Mouse (Mus musculus): ENCODE data around the gene Emilin2. TPM values are rescaled to one million over a fixed set of nuclear protein-coding genes. Genes with fewer than 3 reads are reported as not detected.

Gene Emilin2
- polyA plus RNA-seq, 1 experiment from 2014 or later: 1.5 TPM

DNA sequence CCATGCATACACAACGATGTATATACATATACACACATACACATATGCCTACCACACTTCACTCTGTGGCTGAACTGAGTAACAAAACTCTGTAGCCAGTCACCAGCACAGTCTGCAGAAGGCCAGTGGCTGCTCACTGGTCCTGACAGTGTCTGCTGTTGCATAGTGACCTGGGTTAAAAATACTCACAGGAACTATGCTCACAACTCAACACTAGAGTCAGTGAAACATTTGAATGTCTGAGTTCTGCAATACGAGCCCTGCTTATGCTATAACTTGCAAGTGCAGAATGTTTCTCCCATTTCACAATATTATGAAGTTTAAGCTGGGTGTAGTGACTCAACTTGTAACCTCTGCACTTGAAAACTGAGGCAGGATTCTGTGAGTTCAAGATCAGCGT is 90.4 kb downstream of the Emilin2 start:
- Histone ChIP-seq H3K9me3 (replicated peaks) (no peaks in the 10 kb centered on the region), H3K4me2 (no peak overlapping the region), H3K27ac (no peak overlapping the region), H3K4me1 (no peaks in the 10 kb centered on the region), H3K36me3 (ENCODE audit: poor library complexity, severe bottlenecking) (peaks cover 20% of the 10 kb centered on the region), H3K27me3 (no peaks in the 10 kb centered on the region), H3K9ac (no peak overlapping the region), H3K4me3 (no peak overlapping the region)
- WGBS: 91% methylated on average over 3 of the region's 3 CpGs
- ATAC-seq: no peak

DNA sequence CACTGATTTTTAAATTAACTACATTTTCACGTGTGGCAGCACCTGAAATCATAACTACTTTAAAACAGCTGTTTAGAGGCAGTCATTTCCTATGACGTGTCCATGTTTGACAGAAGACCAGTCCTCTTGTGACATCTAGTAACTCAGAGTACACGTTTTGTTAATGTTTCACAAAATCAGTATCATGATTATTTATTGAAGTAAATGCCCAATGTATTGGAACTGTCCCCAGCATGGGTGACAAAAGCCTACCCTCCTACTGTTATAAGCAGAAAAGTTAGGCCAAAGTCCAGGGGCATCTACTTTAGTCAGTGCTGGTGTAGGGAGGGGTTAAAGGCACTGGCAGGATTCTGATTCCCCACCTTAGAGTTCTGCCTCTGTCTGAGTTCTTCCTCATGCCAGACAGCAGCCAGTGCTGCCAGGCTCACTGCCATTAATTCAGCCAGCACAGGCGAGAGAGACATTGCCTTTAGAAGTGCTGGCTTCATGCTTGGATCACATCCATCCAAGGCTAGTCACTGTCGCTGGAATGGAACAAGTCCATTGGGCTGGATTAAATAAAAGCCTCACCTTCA is 94.6 kb downstream of the Emilin2 start:
- no peak overlapping the region for H3K27ac ChIP-seq
- WGBS: 92% methylated on average over 5 of the region's 5 CpGs
- H3K4me1 ChIP-seq: no peaks in the 10 kb centered on the region
- no peaks in the 10 kb centered on the region for H3K9me3 ChIP-seq (replicated peaks)
- H3K4me2 ChIP-seq: no peak overlapping the region
- no peak overlapping the region for H3K4me3 ChIP-seq
- peaks cover 15% of the 10 kb centered on the region for H3K36me3 ChIP-seq (ENCODE audit: poor library complexity, severe bottlenecking)
- H3K9ac ChIP-seq: no peak overlapping the region
- ATAC-seq: no peak
- no peaks in the 10 kb centered on the region for H3K27me3 ChIP-seq

DNA sequence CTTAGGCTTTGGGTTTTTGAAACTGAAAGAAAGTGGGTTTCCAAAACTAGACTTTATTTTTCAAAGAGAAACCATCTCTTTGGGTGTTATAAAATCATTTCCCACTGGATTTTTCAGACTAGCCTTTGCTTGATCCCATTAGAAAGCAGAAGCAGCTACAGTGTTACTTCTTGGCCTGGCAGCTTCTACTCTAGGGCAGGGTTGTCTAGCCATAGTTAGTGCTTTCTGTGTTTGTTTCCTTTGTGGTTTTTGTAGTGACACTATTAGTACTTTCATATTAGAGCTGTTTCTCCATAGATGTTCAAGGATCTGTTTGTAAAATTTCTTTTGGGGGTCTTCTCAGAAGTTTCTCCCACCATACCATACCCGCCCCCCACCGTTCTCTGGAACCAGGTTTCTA is 95.5 kb downstream of the Emilin2 start:
- Histone ChIP-seq H3K9me3 (replicated peaks) (no peaks in the 10 kb centered on the region), H3K27ac (no peak overlapping the region), H3K4me1 (no peaks in the 10 kb centered on the region), H3K27me3 (no peaks in the 10 kb centered on the region), H3K4me2 (no peak overlapping the region), H3K4me3 (no peak overlapping the region), H3K36me3 (ENCODE audit: poor library complexity, severe bottlenecking) (peaks cover 15% of the 10 kb centered on the region), H3K9ac (no peak overlapping the region)
- no peak for ATAC-seq
- WGBS: 96% methylated on average over 2 of the region's 2 CpGs

DNA sequence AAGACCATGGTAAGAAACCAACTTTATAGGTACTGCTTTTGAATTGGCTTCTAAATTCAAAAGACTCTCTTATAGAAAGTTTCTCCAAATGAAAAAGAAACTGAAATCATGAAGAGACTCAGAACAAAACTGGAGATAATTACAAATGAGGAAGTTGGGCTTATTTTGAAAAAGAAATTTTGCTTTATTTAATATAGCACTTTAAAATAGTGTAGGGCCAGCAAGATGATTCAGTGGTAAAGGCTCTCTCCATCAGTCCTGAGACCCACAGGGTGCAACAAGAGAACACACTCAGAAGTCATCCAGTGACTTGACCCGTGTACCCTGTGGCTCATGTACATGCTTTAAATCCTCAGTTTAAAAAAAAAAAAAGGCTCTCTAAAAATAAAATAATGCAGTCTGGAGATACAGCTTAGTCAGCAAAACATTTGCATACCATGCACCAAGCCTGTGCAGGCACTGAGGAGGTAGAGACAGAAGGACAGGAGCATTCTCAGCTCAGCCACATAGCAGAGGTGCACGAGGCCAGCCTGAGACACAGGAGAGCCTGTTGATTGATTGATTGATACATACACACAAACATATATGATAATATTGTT is 96.4 kb downstream of the Emilin2 start:
- Histone ChIP-seq H3K9me3 (replicated peaks) (no peaks in the 10 kb centered on the region), H3K36me3 (ENCODE audit: poor library complexity, severe bottlenecking) (peaks cover 15% of the 10 kb centered on the region), H3K27ac (no peak overlapping the region), H3K27me3 (no peaks in the 10 kb centered on the region), H3K4me1 (no peaks in the 10 kb centered on the region), H3K4me2 (no peak overlapping the region), H3K4me3 (no peak overlapping the region), H3K9ac (no peak overlapping the region)
- WGBS: 79% methylated on average over 2 of the region's 2 CpGs
- no peak for ATAC-seq

DNA sequence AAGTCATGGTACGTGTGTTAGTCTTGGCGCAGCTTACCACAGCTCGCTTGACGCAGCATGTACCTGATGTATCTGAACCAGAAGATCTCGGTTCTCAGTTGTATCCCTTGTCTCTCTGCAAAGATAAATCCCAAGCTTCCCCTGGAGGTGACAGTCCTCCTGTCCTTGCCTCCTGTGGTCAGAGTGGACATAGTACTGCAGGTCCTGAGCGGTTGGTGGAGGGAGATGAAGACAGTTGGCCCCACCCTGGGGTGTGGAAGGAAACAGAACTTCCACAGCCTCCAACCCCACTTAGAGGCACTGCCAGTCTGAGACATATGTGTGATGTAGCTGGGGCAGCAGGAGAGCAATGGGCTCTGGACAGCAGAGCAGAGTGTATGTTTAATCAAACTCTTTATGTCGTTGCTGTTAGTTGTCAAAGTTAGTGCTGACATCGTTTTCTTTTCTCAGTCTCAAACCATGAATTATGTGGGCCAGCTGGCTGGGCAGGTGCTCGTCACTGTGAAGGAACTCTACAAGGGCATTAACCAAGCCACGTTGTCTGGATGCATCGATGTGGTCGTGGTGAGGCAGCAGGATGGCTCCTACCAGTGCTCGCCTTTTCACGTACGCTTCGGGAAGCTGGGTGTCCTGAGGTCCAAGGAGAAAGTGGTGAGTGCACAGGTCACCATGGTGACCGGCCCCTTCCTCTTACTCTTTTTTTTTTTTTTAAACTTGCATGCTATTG is 97.1 kb downstream of the Emilin2 start:
- Histone ChIP-seq H3K9me3 (replicated peaks) (no peaks in the 10 kb centered on the region), H3K4me3 (no peak overlapping the region), H3K4me2 (no peak overlapping the region), H3K4me1 (no peaks in the 10 kb centered on the region), H3K27ac (no peak overlapping the region), H3K36me3 (ENCODE audit: poor library complexity, severe bottlenecking) (peaks cover 15% of the 10 kb centered on the region), H3K9ac (no peak overlapping the region), H3K27me3 (no peaks in the 10 kb centered on the region)
- no peak for ATAC-seq
- 88% methylated on average over 17 of the region's 17 CpGs for WGBS

DNA sequence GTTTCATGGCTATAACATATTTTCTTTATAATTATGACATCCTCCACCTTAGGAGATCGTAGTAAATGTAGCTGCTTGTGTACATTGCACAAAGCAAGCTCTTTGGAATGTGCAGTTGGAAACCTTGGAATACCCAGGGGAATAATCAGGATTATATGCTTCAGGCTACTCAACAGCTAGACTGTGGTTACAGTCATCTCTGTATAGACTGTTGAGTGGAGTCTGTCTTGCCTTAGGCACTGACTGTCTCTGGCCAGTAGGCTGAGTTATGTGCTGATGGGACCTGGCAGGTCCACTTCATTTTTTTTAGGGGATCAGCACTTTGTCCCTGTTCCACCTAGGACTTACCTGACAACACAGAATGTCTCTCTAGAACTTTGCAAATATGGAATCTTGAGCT is 98.1 kb downstream of the Emilin2 start:
- H3K36me3 ChIP-seq (ENCODE audit: poor library complexity, severe bottlenecking): peaks cover 15% of the 10 kb centered on the region
- no peaks in the 10 kb centered on the region for H3K4me1 ChIP-seq
- 95% methylated on average over 1 of the region's 1 CpGs for WGBS
- H3K4me3 ChIP-seq: no peak overlapping the region
- no peaks in the 10 kb centered on the region for H3K27me3 ChIP-seq
- no peak overlapping the region for H3K4me2 ChIP-seq
- no peak overlapping the region for H3K9ac ChIP-seq
- H3K9me3 ChIP-seq (replicated peaks): no peaks in the 10 kb centered on the region
- ATAC-seq: no peak
- no peak overlapping the region for H3K27ac ChIP-seq

DNA sequence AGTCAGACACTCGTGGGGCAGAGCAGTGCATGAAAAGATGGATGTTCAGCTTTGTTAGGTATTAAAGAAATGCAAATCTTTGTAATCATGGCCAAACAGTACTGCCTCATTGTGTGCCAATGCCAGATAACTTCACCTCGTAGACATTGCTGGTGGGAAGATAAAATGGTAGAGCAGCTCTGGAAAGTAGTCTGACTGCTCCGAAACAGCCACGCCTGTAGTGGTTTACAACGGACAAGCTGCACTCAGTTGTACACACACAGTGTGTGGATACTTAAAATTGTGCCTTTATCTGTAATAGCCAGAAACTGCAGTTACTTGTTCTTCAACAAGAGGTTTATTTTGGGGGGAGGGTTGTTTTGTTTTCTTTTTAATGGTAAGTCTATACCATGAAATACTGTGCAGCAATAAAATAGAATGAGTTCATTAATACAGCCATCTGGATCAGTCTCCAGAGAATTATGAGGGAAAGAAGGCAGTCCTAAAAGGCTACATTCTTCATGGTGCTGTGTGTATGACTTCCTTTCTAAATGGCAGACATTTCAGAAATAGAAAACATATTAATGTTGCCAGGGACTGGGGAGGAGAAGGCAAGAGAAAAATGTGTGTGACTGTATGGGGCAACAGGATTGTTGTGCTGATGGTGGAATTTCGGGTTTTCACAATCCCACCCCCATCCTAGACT is 99.7 kb downstream of the Emilin2 start:
- peaks cover 7% of the 10 kb centered on the region; the same call in 1 of the 2 replicates for H3K9me3 ChIP-seq (replicated peaks)
- no peak overlapping the region for H3K4me2 ChIP-seq
- H3K4me3 ChIP-seq: no peak overlapping the region
- H3K36me3 ChIP-seq (ENCODE audit: poor library complexity, severe bottlenecking): peaks cover 10% of the 10 kb centered on the region; the same call in 1 of the 2 replicates
- H3K9ac ChIP-seq: no peak overlapping the region
- no peak for ATAC-seq
- H3K4me1 ChIP-seq: no peaks in the 10 kb centered on the region
- WGBS: 81% methylated on average over 6 of the region's 6 CpGs
- no peaks in the 10 kb centered on the region for H3K27me3 ChIP-seq
- H3K27ac ChIP-seq: no peak overlapping the region

DNA sequence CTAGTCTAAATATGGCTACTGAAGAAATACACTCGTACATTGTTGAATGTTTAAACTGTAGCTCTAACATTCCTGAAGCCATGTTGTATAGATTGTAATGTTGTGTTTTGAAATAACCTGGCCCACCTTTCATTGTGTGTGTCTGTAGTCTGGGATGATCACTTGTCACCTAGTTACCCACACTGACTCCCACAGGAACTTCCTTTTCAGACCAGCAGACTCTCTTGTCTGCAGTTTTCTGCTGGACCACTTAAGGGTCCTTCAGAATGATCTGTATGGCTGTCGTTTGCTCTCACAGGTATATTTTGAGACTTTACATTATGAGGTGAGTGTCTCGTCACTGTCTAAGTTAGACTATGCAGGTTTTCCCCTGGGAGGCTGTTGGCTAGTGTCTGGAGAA is 101.8 kb downstream of the Emilin2 start:
- H3K4me3 ChIP-seq: no peak overlapping the region
- H3K27me3 ChIP-seq: no peaks in the 10 kb centered on the region
- peaks cover 5% of the 10 kb centered on the region; the same call in 1 of the 2 replicates for H3K36me3 ChIP-seq (ENCODE audit: poor library complexity, severe bottlenecking)
- H3K9me3 ChIP-seq (replicated peaks): peaks cover 7% of the 10 kb centered on the region; the same call in 1 of the 2 replicates
- 90% methylated on average over 3 of the region's 3 CpGs for WGBS
- H3K4me1 ChIP-seq: no peaks in the 10 kb centered on the region
- no peak overlapping the region for H3K4me2 ChIP-seq
- H3K9ac ChIP-seq: no peak overlapping the region
- no peak overlapping the region for H3K27ac ChIP-seq
- no peak for ATAC-seq

DNA sequence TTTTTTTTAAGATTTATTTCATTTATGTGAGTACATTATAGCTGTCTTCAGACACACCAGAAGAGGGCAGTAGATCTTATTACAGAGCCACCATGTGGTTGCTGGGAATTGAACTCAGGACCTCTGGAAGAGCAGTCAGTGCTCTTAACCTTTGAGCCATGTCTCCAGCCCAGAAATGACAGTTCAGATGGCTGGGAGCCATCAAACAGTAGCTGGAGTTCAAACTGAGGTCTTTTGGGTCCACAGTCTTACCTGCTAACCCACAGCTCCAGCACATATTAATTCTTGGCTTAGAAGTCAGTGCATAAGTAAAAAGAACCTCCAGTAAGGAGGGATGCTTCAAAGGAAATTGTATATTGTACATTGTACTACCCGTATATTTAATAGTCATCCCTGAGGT is 102.9 kb downstream of the Emilin2 start:
- no peak overlapping the region for H3K4me2 ChIP-seq
- H3K27me3 ChIP-seq: no peaks in the 10 kb centered on the region
- no peak for ATAC-seq
- WGBS: 92% methylated on average over 1 of the region's 1 CpGs
- no peak overlapping the region for H3K4me3 ChIP-seq
- no peak overlapping the region for H3K27ac ChIP-seq
- no peaks in the 10 kb centered on the region for H3K4me1 ChIP-seq
- peaks cover 7% of the 10 kb centered on the region; the same call in 1 of the 2 replicates for H3K9me3 ChIP-seq (replicated peaks)
- H3K9ac ChIP-seq: no peak overlapping the region
- H3K36me3 ChIP-seq (ENCODE audit: poor library complexity, severe bottlenecking): peaks cover 5% of the 10 kb centered on the region; the same call in 1 of the 2 replicates

DNA sequence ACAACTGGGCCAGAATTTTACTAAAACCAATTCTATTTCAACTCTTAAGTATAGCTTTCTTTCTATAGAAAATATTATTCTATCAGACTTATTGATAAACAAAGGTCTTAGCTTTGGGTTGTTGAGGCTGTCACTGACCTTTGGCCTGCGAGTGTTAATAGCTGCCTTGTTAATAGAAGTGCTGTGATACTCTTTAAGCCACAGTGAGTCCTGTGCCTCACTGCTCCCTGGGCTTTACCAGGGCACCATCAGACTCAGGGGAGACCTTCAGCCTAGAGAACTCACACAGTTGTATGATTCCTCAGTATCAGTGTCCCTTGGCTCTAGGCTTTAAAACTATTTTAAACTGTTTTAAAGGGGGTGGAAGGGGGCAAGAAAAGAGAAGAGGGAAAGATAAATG is 103.4 kb downstream of the Emilin2 start:
- 97% methylated on average over 1 of the region's 1 CpGs for WGBS
- H3K4me3 ChIP-seq: no peak overlapping the region
- H3K4me1 ChIP-seq: no peaks in the 10 kb centered on the region
- ATAC-seq: no peak
- peaks cover 5% of the 10 kb centered on the region; the same call in 1 of the 2 replicates for H3K36me3 ChIP-seq (ENCODE audit: poor library complexity, severe bottlenecking)
- no peaks in the 10 kb centered on the region for H3K27me3 ChIP-seq
- no peak overlapping the region for H3K9ac ChIP-seq
- H3K4me2 ChIP-seq: no peak overlapping the region
- H3K9me3 ChIP-seq (replicated peaks): peaks cover 7% of the 10 kb centered on the region; the same call in 1 of the 2 replicates
- no peak overlapping the region for H3K27ac ChIP-seq

DNA sequence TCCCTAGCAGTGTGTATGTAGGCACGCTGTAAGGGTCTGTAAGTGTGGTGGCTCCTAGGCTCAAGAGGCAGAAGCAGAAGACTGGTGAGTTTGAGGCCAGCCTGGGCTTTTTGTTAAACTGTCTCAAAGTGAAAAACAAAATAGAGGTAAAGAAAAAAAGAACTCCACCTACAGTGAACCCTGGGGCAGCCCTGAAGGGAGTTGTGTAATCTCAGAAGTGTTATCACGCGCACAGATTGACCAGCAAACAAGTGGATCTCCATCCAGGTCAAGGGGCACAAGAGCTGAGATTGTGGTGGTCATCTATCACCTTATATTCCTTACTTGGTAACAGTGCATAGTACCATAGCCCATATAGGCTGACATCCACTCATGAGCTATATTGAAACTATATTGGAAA is 104.5 kb downstream of the Emilin2 start:
- 97% methylated on average over 3 of the region's 3 CpGs for WGBS

More for the DNA sequence above, 104.5 kb downstream of the Emilin2 start:
- H3K9ac ChIP-seq: no peak overlapping the region
- no peak overlapping the region for H3K4me2 ChIP-seq
- peaks cover 5% of the 10 kb centered on the region; the same call in 1 of the 2 replicates for H3K36me3 ChIP-seq (ENCODE audit: poor library complexity, severe bottlenecking)
- peaks cover 7% of the 10 kb centered on the region; the same call in 1 of the 2 replicates for H3K9me3 ChIP-seq (replicated peaks)
- no peak for ATAC-seq
- peaks cover 4% of the 10 kb centered on the region; the same call in 1 of the 2 replicates for H3K4me1 ChIP-seq
- H3K27ac ChIP-seq: no peak overlapping the region
- no peak overlapping the region for H3K4me3 ChIP-seq
- no peaks in the 10 kb centered on the region for H3K27me3 ChIP-seq
